10 mouse cellular contexts compared by ENCODE assay signal in genomic region chr17:63404968-63405367, GRCm38 (mm10).
DNase-seq lines count a peak whose midpoint lies in the region; ATAC-seq lines count a peak whose summit lies in the region.
"Had no signal": no experiment of that assay in that cellular context is flagged by ENCODE, and none has a peak within 500 bp of the region (broad histone marks: within the 10 kb centered on the region; RNA-seq: fewer than 3 reads in every experiment).

No protein-coding gene starts in this region.

- no peak overlapping the region for H3K4me3 ChIP-seq in kidney, embryonic 14.5 days (ENCODE audit: low read length)
- H3K4me3 ChIP-seq: left cerebral cortex, adult 2 months had no signal

- H3K27ac ChIP-seq in kidney, embryonic 14.5 days (ENCODE audit: low read depth, low read length), result no peak overlapping the region
- H3K27ac ChIP-seq: left cerebral cortex, adult 2 months had no signal

- 60% methylated on average over 2 of the region's 2 CpGs for WGBS in kidney, embryonic 14.5 days

- peaks cover 25% of the 10 kb centered on the region for H3K4me1 ChIP-seq in kidney, embryonic 14.5 days (ENCODE audit: control insufficient read depth, insufficient read depth, low read length)

- no peaks in the 10 kb centered on the region for H3K27me3 ChIP-seq in kidney, embryonic 14.5 days (ENCODE audit: control insufficient read depth, insufficient read depth, low read length)

- DNase-seq in adrenal gland, adult 2 months, result peak; percentile 68
- no peak for DNase-seq in adrenal gland, postnatal 4 days (ENCODE audit: low spot score in 2 of 2)
- DNase-seq in kidney, adult 11 months, result peak; percentile 64
- peak; percentile 52 for DNase-seq in adrenal gland, postnatal 14 days
- DNase-seq in kidney, adult 8-10 months, result peak; percentile 80 to 81
- no peak for DNase-seq in spleen, postnatal 14 days (ENCODE audit: low spot score in 2 of 2)
- DNase-seq: right cerebral cortex, postnatal 14 days had no signal

- no peak overlapping the region for H3K9ac ChIP-seq in kidney, embryonic 14.5 days (ENCODE audit: low read depth, low read length)

- no peak for ATAC-seq in kidney, embryonic 14.5 days (ENCODE audit: low FRiP score, low TSS enrichment)
- ATAC-seq in granulocyte monocyte progenitor cell, adult 5-6 weeks (replicated peaks; ENCODE audit: poor library complexity, severe bottlenecking), result no peak

- H3K4me2 ChIP-seq in kidney, embryonic 14.5 days (replicated peaks; ENCODE audit: low read depth, low read length), result no peak overlapping the region

- no peaks in the 10 kb centered on the region for H3K36me3 ChIP-seq in kidney, embryonic 14.5 days (ENCODE audit: control insufficient read depth, insufficient read depth, low read length)

- no peaks in the 10 kb centered on the region for H3K9me3 ChIP-seq in kidney, embryonic 14.5 days (ENCODE audit: control insufficient read depth, low read length)

Comparison
In these comparisons a context has a peak if more than half of its experiments do, and no peak if none do; other contexts are left out.
1. DNase-seq: peak in adrenal gland, adult 2 months (single experiment), kidney, adult 11 months (single experiment), adrenal gland, postnatal 14 days (single experiment) and kidney, adult 8-10 months (2 of 2); none in adrenal gland, postnatal 4 days (0 of 2) and spleen, postnatal 14 days (0 of 2).